Mouse (Mus musculus) liver, embryonic 13.5 days (tissue): ENCODE results near the gene Gm13288. TPM values are rescaled to one million over a fixed set of nuclear protein-coding genes. Genes with fewer than 3 reads are reported as not detected.
"Not testable (repeated sequence)": the region's sequence is repeated elsewhere in the genome, so short reads cannot be mapped to it uniquely, and the experiment has no call there.

ENCODE experiments used
- ATAC-seq: fragments of 200-750 bp; cut with Nextera tagmentation; 2 replicates; pipeline ENCODE4 v1.8.0; 2017; ENCODE audit warnings: low read depth, mild to moderate bottlenecking, moderate number of reproducible peaks, moderate library complexity
- DNase-seq: peaks from one replicate; pipeline ENCODE4 v3.0.0; 2022
- H3K27ac ChIP-seq: fragments of 300-500 bp; sonication (generic); 2 replicates; pipeline ENCODE4 v1.5.1; 2015; ENCODE audit warnings: moderate library complexity, mild to moderate bottlenecking, inconsistent platforms
- H3K27me3 ChIP-seq: fragments of 300-500 bp; sonication (generic); 2 replicates; pipeline ENCODE4 v1.6.1; 2015; ENCODE audit warnings: mild to moderate bottlenecking, inconsistent platforms
- H3K36me3 ChIP-seq: fragments of 300-500 bp; sonication (generic); 2 replicates; pipeline ENCODE4 v1.6.1; 2015; ENCODE audit warnings: mild to moderate bottlenecking, inconsistent platforms
- H3K4me1 ChIP-seq: fragments of 300-500 bp; sonication (generic); replicated peaks from 2 replicates; pipeline ENCODE4 v1.6.1; 2015; ENCODE audit warnings: inconsistent platforms
- H3K4me2 ChIP-seq: fragments of 300-500 bp; sonication (generic); 2 replicates; pipeline ENCODE4 v1.6.1; 2015; ENCODE audit warnings: inconsistent platforms, mild to moderate bottlenecking, moderate library complexity
- H3K4me3 ChIP-seq: fragments of 300-500 bp; sonication (generic); replicated peaks from 2 replicates; pipeline ENCODE4 v1.5.1; 2015; ENCODE audit warnings: mild to moderate bottlenecking, inconsistent platforms
- H3K9ac ChIP-seq: fragments of 300-500 bp; sonication (generic); 2 replicates; pipeline ENCODE4 v1.6.1; 2015; ENCODE audit warnings: mild to moderate bottlenecking, inconsistent platforms
- H3K9me3 ChIP-seq: fragments of 300-500 bp; sonication (generic); replicated peaks from 2 replicates; pipeline ENCODE4 v1.6.1; 2016; ENCODE audit warnings: inconsistent platforms
- WGBS: fragments of 180-500 bp; shearing (Covaris S2); methylation state at CpG from one replicate; pipeline ENCODE4 v1.1.7; 2015; ENCODE audit not compliant: insufficient replicate concordance; 5-methylcytosine and 5-hydroxymethylcytosine counted together
- polyA plus RNA-seq: library from polyadenylated mRNA; unstranded; fragments of >200 nt; fragmentation: Nextera tagmentation; extraction: Ambion mirVana; gene quantifications from 2 replicates; pipeline ENCODE4 v1.2.1, GENCODE M21; 2015

Gene Gm13288
- polyA plus RNA-seq, 1 experiment from 2014 or later, result not detected

- H3K4me1 ChIP-seq, H3K9me3 ChIP-seq, ATAC-seq, H3K27me3 ChIP-seq, H3K4me3 ChIP-seq, H3K9ac ChIP-seq, H3K36me3 ChIP-seq, H3K4me2 ChIP-seq, H3K27ac ChIP-seq, DNase-seq: not testable (repeated sequence)
- no CpG with 5 or more reads among the region's 29 CpGs for WGBS
These were observed 25.8 kb upstream of the Gm13288 start, which contains the start of gene Gm13272 for GRCm38 (mm10) chr4:88779550-88779949. TSS of gene Gm13272 (plus strand) at chr4:88779850.

DNA sequence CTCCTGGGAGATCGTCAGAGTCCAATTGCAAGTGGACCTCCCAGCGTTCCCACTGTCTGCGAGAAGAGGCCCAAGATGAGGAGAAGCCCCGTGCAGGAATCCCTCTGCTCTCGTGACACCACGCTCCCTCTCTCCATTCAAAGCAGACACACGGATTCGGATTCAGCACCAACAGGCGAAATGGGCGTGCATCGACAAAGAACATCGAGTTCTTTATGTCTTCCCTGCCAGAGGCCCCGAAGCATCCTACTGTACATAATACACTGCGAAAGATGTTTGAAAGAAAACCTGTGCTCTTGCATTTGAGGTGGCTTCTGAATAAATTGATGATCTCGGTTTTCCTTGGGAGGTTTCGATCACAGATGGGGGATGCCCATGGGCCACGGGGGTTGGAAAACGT is 25.0 kb upstream of the Gm13288 start:
- H3K27me3 ChIP-seq, DNase-seq, H3K4me3 ChIP-seq, H3K9me3 ChIP-seq, ATAC-seq, H3K4me1 ChIP-seq, H3K27ac ChIP-seq, H3K36me3 ChIP-seq, H3K4me2 ChIP-seq, H3K9ac ChIP-seq: not testable (repeated sequence)
- WGBS, result 38% methylated on average over 16 of the region's 18 CpGs

DNA sequence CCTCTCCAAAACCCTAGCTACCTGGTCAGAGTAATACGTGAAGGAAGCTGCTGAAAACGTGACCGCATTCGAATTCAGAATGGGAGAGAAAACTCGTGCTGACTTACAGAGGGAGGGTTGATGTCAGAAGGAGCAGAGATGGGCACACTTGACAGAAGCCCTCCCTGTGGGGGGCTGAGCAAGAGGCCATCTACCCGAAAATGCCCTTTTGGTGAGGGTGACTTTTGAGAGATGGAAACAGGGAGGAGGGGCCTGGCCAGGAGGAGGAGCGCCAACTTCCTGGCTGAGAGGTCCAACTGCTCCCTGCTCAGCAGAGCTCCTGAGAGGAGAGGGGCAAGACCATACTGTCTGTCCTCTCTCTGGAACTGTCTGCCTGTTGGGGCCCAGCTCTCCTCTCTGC is 23.5 kb upstream of the Gm13288 start, which contains the start of gene Ifnz:
Gene Ifnz (plus strand): TSS at position 301 of the 400 bp plus-strand sequence.
- H3K36me3 ChIP-seq, DNase-seq, H3K9me3 ChIP-seq, H3K27me3 ChIP-seq, ATAC-seq, H3K4me1 ChIP-seq, H3K27ac ChIP-seq, H3K9ac ChIP-seq: not testable (repeated sequence)
- H3K4me3 ChIP-seq, result peak within 1 kb of the TSS; percentile 28
- WGBS, result 15% methylated on average over 4 of the region's 7 CpGs
- H3K4me2 ChIP-seq, result peak within 1 kb of the TSS; percentile 56

DNA sequence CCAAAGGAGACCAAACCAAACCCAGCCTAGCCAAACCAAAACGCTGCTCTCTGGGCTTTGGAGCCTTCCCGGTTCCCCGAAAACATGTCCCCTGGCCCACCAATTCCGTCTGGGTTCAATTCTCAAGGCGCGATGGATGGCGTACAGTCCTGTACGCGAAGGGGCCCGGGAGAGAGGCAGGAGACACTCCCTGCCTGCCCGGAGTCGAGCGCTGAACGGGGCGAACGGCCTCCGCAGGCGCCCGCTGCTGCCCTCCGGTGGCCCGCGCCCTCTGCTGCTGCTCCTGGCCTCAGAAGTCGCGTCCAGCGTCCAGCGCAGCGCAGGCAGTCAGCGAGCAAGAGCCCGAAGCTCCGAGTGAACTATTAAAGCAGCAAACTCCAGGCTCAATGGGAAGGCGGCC is 23.0 kb upstream of the Gm13288 start:
- not testable (repeated sequence) for H3K27ac ChIP-seq, H3K36me3 ChIP-seq, DNase-seq, H3K27me3 ChIP-seq, H3K9me3 ChIP-seq, H3K9ac ChIP-seq, H3K4me1 ChIP-seq, ATAC-seq
- Histone ChIP-seq H3K4me3 (peak overlapping the region; percentile 28), H3K4me2 (peak overlapping the region; percentile 56)
- WGBS, result 0% methylated on average over 4 of the region's 31 CpGs

DNA sequence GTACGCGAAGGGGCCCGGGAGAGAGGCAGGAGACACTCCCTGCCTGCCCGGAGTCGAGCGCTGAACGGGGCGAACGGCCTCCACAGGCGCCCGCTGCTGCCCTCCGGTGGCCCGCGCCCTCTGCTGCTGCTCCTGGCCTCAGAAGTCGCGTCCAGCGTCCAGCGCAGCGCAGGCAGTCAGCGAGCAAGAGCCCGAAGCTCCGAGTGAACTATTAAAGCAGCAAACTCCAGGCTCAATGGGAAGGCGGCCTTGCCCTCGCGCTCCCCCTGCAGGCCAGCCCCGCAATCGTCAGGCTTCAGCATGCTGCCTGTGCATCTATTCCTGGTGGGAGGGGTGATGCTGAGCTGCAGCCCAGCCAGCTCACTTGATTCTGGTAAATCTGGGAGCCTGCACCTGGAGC is 19.9 kb upstream of the Gm13288 start, which contains the start of gene Gm13276:
Gene Gm13276 (plus strand): TSS at position 301 of the 400 bp plus-strand sequence.
- H3K36me3 ChIP-seq, H3K27me3 ChIP-seq, H3K27ac ChIP-seq, H3K9ac ChIP-seq, H3K4me1 ChIP-seq, H3K4me2 ChIP-seq, DNase-seq, H3K4me3 ChIP-seq, ATAC-seq, H3K9me3 ChIP-seq: not testable (repeated sequence)
- WGBS, result no CpG with 5 or more reads among the region's 27 CpGs

GRCm38 (mm10) chr4:88788402-88788801 is 16.9 kb upstream of the Gm13288 start, which contains the start of gene Gm13277:
TSS of gene Gm13277 (plus strand) at chr4:88788632.
- H3K4me2 ChIP-seq, H3K27ac ChIP-seq, H3K9ac ChIP-seq, ATAC-seq, H3K27me3 ChIP-seq, H3K36me3 ChIP-seq, H3K4me3 ChIP-seq, H3K4me1 ChIP-seq, H3K9me3 ChIP-seq, DNase-seq: not testable (repeated sequence)
- WGBS, result 0% methylated on average over 4 of the region's 28 CpGs

- H3K4me2 ChIP-seq, H3K9me3 ChIP-seq, H3K27me3 ChIP-seq, H3K27ac ChIP-seq, ATAC-seq, DNase-seq, H3K4me3 ChIP-seq, H3K4me1 ChIP-seq, H3K36me3 ChIP-seq, H3K9ac ChIP-seq: not testable (repeated sequence)
- WGBS, result no CpG with 5 or more reads among the region's 28 CpGs
These were observed 14.1 kb upstream of the Gm13288 start, which contains the start of gene Gm13278 for GRCm38 (mm10) chr4:88791250-88791649. TSS of gene Gm13278 (plus strand) at chr4:88791550.

DNA sequence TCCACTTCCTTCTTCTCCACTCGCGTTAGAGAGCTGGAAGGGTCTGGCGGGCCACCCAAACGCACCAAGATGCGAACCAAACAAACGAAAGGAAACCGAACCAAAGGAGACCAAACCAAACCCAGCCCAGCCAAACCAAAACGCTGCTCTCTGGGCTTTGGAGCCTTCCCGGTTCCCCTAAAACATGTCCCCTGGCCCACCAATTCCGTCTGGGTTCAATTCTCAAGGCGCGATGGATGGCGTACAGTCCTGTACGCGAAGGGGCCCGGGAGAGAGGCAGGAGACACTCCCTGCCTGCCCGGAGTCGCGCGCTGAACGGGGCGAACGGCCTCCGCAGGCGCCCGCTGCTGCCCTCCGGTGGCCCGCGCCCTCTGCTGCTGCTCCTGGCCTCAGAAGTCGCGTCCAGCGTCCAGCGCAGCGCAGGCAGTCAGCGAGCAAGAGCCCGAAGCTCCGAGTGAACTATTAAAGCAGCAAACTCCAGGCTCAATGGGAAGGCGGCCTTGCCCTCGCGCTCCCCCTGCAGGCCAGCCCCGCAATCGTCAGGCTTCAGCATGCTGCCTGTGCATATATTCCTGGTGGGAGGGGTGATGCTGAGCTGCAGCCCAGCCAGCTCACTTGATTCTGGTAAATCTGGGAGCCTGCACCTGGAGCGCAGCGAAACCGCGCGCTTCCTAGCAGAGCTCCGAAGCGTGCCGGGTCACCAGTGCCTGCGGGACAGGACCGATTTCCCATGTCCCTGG is 11.2 kb upstream of the Gm13288 start, which contains the start of gene Gm13275:
Gene Gm13275 (plus strand): TSS at position 552 of the 740 bp plus-strand sequence.
- not testable (repeated sequence) for H3K27me3 ChIP-seq, H3K36me3 ChIP-seq, H3K9ac ChIP-seq, ATAC-seq, H3K4me3 ChIP-seq, DNase-seq, H3K9me3 ChIP-seq, H3K4me2 ChIP-seq, H3K27ac ChIP-seq, H3K4me1 ChIP-seq
- 0% methylated on average over 12 of the region's 52 CpGs for WGBS

DNA sequence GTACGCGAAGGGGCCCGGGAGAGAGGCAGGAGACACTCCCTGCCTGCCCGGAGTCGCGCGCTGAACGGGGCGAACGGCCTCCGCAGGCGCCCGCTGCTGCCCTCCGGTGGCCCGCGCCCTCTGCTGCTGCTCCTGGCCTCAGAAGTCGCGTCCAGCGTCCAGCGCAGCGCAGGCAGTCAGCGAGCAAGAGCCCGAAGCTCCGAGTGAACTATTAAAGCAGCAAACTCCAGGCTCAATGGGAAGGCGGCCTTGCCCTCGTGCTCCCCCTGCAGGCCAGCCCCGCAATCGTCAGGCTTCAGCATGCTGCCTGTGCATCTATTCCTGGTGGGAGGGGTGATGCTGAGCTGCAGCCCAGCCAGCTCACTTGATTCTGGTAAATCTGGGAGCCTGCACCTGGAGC is 8.2 kb upstream of the Gm13288 start, which contains the start of gene Gm13279:
Gene Gm13279 (plus strand): TSS at position 301 of the 400 bp plus-strand sequence.
- H3K4me1 ChIP-seq, H3K27ac ChIP-seq, DNase-seq, H3K9me3 ChIP-seq, H3K27me3 ChIP-seq, H3K4me2 ChIP-seq, H3K4me3 ChIP-seq, H3K9ac ChIP-seq, ATAC-seq, H3K36me3 ChIP-seq: not testable (repeated sequence)
- WGBS, result no CpG with 5 or more reads among the region's 28 CpGs

GRCm38 (mm10) chr4:88799365-88799764 is 6.0 kb upstream of the Gm13288 start, which contains the start of gene Gm13285:
TSS of gene Gm13285 (plus strand) at chr4:88799665.
- H3K4me2 ChIP-seq, H3K4me3 ChIP-seq, H3K9ac ChIP-seq, H3K27ac ChIP-seq, ATAC-seq, H3K36me3 ChIP-seq, H3K9me3 ChIP-seq, H3K27me3 ChIP-seq, H3K4me1 ChIP-seq, DNase-seq: not testable (repeated sequence)
- 8% methylated on average over 5 of the region's 7 CpGs for WGBS

GRCm38 (mm10) chr4:88802954-88803353 is 2.4 kb upstream of the Gm13288 start, which contains the start of gene Gm13287:
TSS of gene Gm13287 (plus strand) at chr4:88803254.
- H3K9ac ChIP-seq, H3K9me3 ChIP-seq, H3K36me3 ChIP-seq, ATAC-seq, DNase-seq, H3K4me3 ChIP-seq, H3K4me1 ChIP-seq, H3K27ac ChIP-seq: not testable (repeated sequence)
- Histone ChIP-seq H3K4me2 (peak within 1 kb of the TSS; percentile 30; the same call in 1 of the 2 replicates), H3K27me3 (peaks cover 11% of the 10 kb centered on the region; the same call in 1 of the 2 replicates)
- WGBS, result no CpG with 5 or more reads among the region's 29 CpGs
